Mouse (Mus musculus) midbrain, embryonic 11.5 days (tissue): Measurements from ENCODE around the gene Ube3b. TPM values are rescaled to one million over a fixed set of nuclear protein-coding genes. Genes with fewer than 3 reads are reported as not detected.

Experiments
- ATAC-seq: fragments of 200-750 bp; cut with Nextera tagmentation; 2 replicates; pipeline ENCODE4 v1.8.0; 2017; ENCODE audit warnings: moderate TSS enrichment, moderate library complexity; ENCODE audit not compliant: low FRiP score
- DNase-seq: peaks from one replicate; pipeline ENCODE4 v3.0.0; 2015; ENCODE audit warnings: low spot score; ENCODE audit errors: missing footprints
- H3K27ac ChIP-seq: fragments of 300-500 bp; sonication (generic); 2 replicates; pipeline ENCODE4 v1.5.1; 2014; ENCODE audit warnings: low read depth, low read length
- H3K27me3 ChIP-seq: fragments of 300-500 bp; sonication (generic); 2 replicates; pipeline ENCODE4 v1.6.1; 2014; ENCODE audit warnings: mild to moderate bottlenecking, low read length, moderate library complexity, mixed read lengths; ENCODE audit not compliant: control insufficient read depth, insufficient read depth
- H3K36me3 ChIP-seq: fragments of 300-500 bp; sonication (generic); 2 replicates; pipeline ENCODE4 v1.6.1; 2014; ENCODE audit warnings: mild to moderate bottlenecking, low read length, moderate library complexity, mixed read lengths; ENCODE audit not compliant: control insufficient read depth, insufficient read depth
- H3K4me1 ChIP-seq: fragments of 300-500 bp; sonication (generic); 2 replicates; pipeline ENCODE4 v1.6.1; 2014; ENCODE audit warnings: low read length; ENCODE audit not compliant: control insufficient read depth, insufficient read depth
- H3K4me2 ChIP-seq: fragments of 300-500 bp; sonication (generic); 2 replicates; pipeline ENCODE4 v1.6.1; 2014; ENCODE audit warnings: mild to moderate bottlenecking, moderate library complexity
- H3K4me3 ChIP-seq: fragments of 300-500 bp; sonication (generic); 2 replicates; pipeline ENCODE4 v1.5.1; 2014; ENCODE audit warnings: low read depth, low read length
- H3K9ac ChIP-seq: fragments of 300-500 bp; sonication (generic); 2 replicates; pipeline ENCODE4 v1.6.1; 2014; ENCODE audit warnings: low read length
- H3K9me3 ChIP-seq: fragments of 300-500 bp; sonication (generic); 2 replicates; pipeline ENCODE4 v1.6.1; 2016; ENCODE audit warnings: low read length; ENCODE audit not compliant: control insufficient read depth
- WGBS: fragments of 180-500 bp; shearing (Covaris S2); extraction: QIAGEN DNeasy Blood & Tissue Kit; methylation state at CpG from one replicate; pipeline ENCODE4 v1.1.7; 2014; 5-methylcytosine and 5-hydroxymethylcytosine counted together
- polyA plus RNA-seq: library from polyadenylated mRNA; unstranded; fragments of >200 nt; fragmentation: Nextera tagmentation; extraction: Ambion mirVana; gene quantifications from 2 replicates; pipeline ENCODE4 v1.2.1, GENCODE M21; 2014

The Ube3b gene
- polyA plus RNA-seq, 1 experiment from 2014 or later, result 49.7 TPM

DNA sequence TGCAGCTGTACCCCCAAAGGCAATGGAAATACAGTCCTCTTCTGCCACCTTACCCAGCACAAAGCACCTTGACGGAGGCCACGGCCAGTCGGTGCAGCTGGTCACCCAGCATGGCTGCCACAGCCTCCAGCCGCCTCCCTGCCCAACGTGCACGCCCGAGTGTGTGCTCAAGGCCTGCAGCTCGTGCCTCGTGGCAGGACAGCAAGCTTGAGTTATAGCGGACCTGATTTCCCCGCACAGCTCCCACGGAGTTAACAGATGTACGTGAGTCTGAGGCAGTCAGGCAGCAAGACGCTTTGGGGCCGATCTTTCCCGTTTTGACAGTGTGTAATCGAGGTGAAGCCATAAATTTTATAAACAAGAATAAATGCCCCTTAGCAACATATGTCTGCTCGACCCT, 48.2 kb downstream of the Ube3b start:
- H3K27me3 ChIP-seq, result no peaks in the 10 kb centered on the region
- 85% methylated on average over 18 of the region's 18 CpGs for WGBS
- no peak overlapping the region for H3K9ac ChIP-seq
- no peaks in the 10 kb centered on the region for H3K36me3 ChIP-seq
- no peaks in the 10 kb centered on the region for H3K9me3 ChIP-seq
- no peak for DNase-seq
- no peak overlapping the region for H3K4me2 ChIP-seq
- no peak overlapping the region for H3K27ac ChIP-seq
- ATAC-seq, result no peak
- no peak overlapping the region for H3K4me3 ChIP-seq
- no peaks in the 10 kb centered on the region for H3K4me1 ChIP-seq

- 89% methylated on average over 7 of the region's 7 CpGs for WGBS
- H3K9ac ChIP-seq, result no peak overlapping the region
- DNase-seq, result no peak
- H3K36me3 ChIP-seq, result no peaks in the 10 kb centered on the region
- H3K27me3 ChIP-seq, result no peaks in the 10 kb centered on the region
- no peak overlapping the region for H3K4me3 ChIP-seq
- H3K9me3 ChIP-seq, result no peaks in the 10 kb centered on the region
- no peak for ATAC-seq
- H3K4me1 ChIP-seq, result no peaks in the 10 kb centered on the region
- no peak overlapping the region for H3K27ac ChIP-seq
- no peak overlapping the region for H3K4me2 ChIP-seq
These were observed 49.4 kb downstream of the Ube3b start for GRCm38 (mm10) chr5:114429781-114430180.

- H3K36me3 ChIP-seq, result 0 out of 2 replicates have a peak, but pooled peaks cover 3% of the 10 kb centered on the region
- no peaks in the 10 kb centered on the region for H3K27me3 ChIP-seq
- WGBS, result 94% methylated on average over 8 of the region's 8 CpGs
- no peak overlapping the region for H3K4me2 ChIP-seq
- H3K4me3 ChIP-seq, result no peak overlapping the region
- DNase-seq, result no peak
- no peak overlapping the region for H3K9ac ChIP-seq
- H3K9me3 ChIP-seq, result no peaks in the 10 kb centered on the region
- no peaks in the 10 kb centered on the region for H3K4me1 ChIP-seq
- H3K27ac ChIP-seq, result no peak overlapping the region
- ATAC-seq, result no peak
These were observed 54.0 kb downstream of the Ube3b start for GRCm38 (mm10) chr5:114434359-114434758.

DNA sequence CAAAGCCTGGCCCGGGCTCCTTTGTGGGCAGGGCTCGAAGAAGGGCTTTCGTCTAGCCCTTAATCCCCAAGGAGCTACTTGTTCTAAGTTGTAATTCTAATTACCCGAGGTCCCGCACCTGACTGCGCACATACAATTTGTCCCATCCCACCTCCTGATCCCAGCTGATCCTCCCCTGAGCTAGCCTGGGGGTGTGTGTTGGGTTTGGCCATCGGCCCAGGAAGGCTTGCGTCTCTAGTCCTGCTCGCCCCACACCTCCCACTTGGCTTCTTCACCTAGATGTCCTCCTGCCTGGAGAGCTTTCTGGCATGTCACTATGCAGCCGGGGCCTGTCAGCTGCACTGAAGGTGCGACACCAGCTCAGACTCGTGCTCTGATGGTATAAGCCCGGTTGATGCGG, 55.2 kb downstream of the Ube3b start:
- H3K4me2 ChIP-seq, result no peak overlapping the region
- no peak overlapping the region for H3K27ac ChIP-seq
- DNase-seq (no peak), ATAC-seq (no peak)
- H3K9ac ChIP-seq, result no peak overlapping the region
- WGBS, result 93% methylated on average over 14 of the region's 14 CpGs
- H3K27me3 ChIP-seq, result no peaks in the 10 kb centered on the region
- 0 out of 2 replicates have a peak, but pooled peaks cover 3% of the 10 kb centered on the region for H3K36me3 ChIP-seq
- H3K4me1 ChIP-seq, result no peaks in the 10 kb centered on the region
- no peaks in the 10 kb centered on the region for H3K9me3 ChIP-seq
- no peak overlapping the region for H3K4me3 ChIP-seq

GRCm38 (mm10) chr5:114443566-114444367, 63.4 kb downstream of the Ube3b start, which contains the start of the genes Mmab and Mvk:
Mmab (minus strand) TSS chr5:114444060.
Mvk (plus strand) TSS chr5:114444269.
- ATAC-seq, result peak; percentile 99
- WGBS, result 3% methylated on average over 43 of the region's 43 CpGs
- Histone ChIP-seq H3K27ac (no peak within 1 kb of the TSS), H3K9me3 (no peaks in the 10 kb centered on the region), H3K9ac (peak within 1 kb of the TSS; percentile 87), H3K4me3 (peak within 1 kb of the TSS; percentile 80), H3K4me2 (peak within 1 kb of the TSS; percentile 76), H3K27me3 (no peaks in the 10 kb centered on the region), H3K36me3 (no peaks in the 10 kb centered on the region), H3K4me1 (peaks cover 8% of the 10 kb centered on the region)
- DNase-seq, result peak; percentile 99

DNA sequence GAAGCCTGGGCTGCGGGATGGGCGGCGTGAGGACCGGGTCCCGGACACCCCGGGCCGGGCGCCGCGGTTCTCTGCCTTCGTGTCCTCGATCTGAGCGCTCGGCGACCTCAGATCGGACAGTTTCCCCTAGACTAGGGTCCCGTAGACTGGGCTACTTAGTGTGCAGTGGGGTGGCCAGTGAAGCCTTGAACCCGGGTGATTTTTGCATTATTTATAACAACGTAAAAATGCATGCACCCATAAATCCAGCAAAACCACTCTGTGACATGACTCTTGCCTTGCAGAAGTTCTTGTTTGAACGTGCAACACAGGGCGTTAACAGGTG, 63.9 kb downstream of the Ube3b start:
- H3K4me1 ChIP-seq, result peaks cover 8% of the 10 kb centered on the region
- no peaks in the 10 kb centered on the region for H3K9me3 ChIP-seq
- ATAC-seq (no peak; the same call in 1 of the 2 replicates), DNase-seq (no peak)
- H3K4me2 ChIP-seq, result peak overlapping the region; percentile 76
- H3K36me3 ChIP-seq, result no peaks in the 10 kb centered on the region
- H3K27ac ChIP-seq, result no peak overlapping the region
- peak overlapping the region; percentile 87 for H3K9ac ChIP-seq
- WGBS, result under 1% methylated on average over 21 of the region's 21 CpGs
- H3K4me3 ChIP-seq, result peak overlapping the region; percentile 80
- H3K27me3 ChIP-seq, result no peaks in the 10 kb centered on the region

GRCm38 (mm10) chr5:114449011-114449410, 68.6 kb downstream of the Ube3b start:
- DNase-seq (no peak), ATAC-seq (no peak)
- no peak overlapping the region for H3K9ac ChIP-seq
- H3K27ac ChIP-seq, result no peak overlapping the region
- no peaks in the 10 kb centered on the region for H3K9me3 ChIP-seq
- no peaks in the 10 kb centered on the region for H3K27me3 ChIP-seq
- H3K4me2 ChIP-seq, result no peak overlapping the region
- H3K4me3 ChIP-seq, result no peak overlapping the region
- H3K4me1 ChIP-seq, result peaks cover 8% of the 10 kb centered on the region
- 96% methylated on average over 4 of the region's 4 CpGs for WGBS
- peaks cover 10% of the 10 kb centered on the region; the same call in 1 of the 2 replicates for H3K36me3 ChIP-seq

- ATAC-seq (no peak), DNase-seq (peak; percentile 53)
- Histone ChIP-seq H3K36me3 (peaks cover 5% of the 10 kb centered on the region; the same call in 1 of the 2 replicates), H3K27ac (no peak overlapping the region), H3K27me3 (no peaks in the 10 kb centered on the region), H3K4me2 (no peak overlapping the region), H3K9ac (no peak overlapping the region), H3K9me3 (no peaks in the 10 kb centered on the region), H3K4me3 (no peak overlapping the region), H3K4me1 (peaks cover under 1% of the 10 kb centered on the region; the same call in 1 of the 2 replicates)
- WGBS, result 83% methylated on average over 9 of the region's 9 CpGs
These were observed 75.9 kb downstream of the Ube3b start for GRCm38 (mm10) chr5:114456287-114456686.

GRCm38 (mm10) chr5:114456995-114457605, 76.7 kb downstream of the Ube3b start:
- Histone ChIP-seq H3K27ac (no peak overlapping the region), H3K4me2 (no peak overlapping the region), H3K9ac (no peak overlapping the region), H3K4me3 (no peak overlapping the region), H3K4me1 (peaks cover 4% of the 10 kb centered on the region; the same call in 1 of the 2 replicates), H3K27me3 (no peaks in the 10 kb centered on the region), H3K36me3 (peaks cover 5% of the 10 kb centered on the region; the same call in 1 of the 2 replicates), H3K9me3 (no peaks in the 10 kb centered on the region)
- ATAC-seq (no peak), DNase-seq (no peak)
- WGBS, result 87% methylated on average over 16 of the region's 16 CpGs
